Mouse (Mus musculus): ENCODE results near the gene Pros1. TPM values are rescaled to one million over a fixed set of nuclear protein-coding genes. Genes with fewer than 3 reads are reported as not detected.

The Pros1 gene
- total RNA-seq (2023), result 0.86 TPM

DNA sequence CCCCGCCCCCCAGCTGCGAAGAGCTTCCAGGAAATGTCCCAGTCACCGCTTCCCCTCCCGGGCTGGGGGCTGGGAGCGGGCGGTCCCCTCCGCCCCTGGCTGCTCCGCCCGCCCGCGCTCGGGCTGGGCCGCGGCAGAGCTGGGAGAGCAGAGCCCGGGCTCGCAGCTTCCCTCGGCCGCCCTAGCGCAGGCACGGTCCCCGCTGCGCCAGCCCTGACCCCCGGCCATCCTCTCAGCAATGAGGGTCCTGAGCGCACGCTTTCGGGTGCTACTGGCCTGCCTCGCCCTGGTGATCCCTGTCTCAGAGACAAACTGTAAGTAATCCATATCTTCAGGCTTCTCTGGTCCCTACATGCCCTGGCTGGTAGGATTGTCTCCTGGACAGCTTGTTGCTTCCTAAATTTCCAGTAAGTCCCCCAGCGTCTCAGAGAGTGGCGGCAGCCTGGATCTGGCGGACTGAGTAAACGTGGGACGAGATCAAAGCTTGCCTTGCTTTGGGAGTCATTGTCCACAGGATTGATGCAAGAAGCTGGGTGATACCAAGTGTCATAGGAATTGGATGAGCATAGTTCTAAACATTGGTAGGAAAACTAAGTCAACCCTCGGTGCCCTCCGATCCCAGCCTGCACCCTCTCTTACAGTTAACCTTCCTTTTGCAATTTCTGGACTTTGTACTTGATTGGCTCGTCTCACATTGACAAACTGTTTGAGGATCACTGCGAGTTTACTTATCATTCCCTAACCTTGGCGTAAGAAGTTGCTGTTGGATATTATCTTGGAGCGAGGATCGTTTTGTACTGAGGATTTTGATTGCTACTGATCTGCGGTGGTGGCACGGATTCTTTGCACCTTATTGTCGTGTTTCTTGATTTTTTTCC lies at the start of gene Pros1:
Gene Pros1 (plus strand): TSS at position 117 of the 878 bp plus-strand sequence.

DNA sequence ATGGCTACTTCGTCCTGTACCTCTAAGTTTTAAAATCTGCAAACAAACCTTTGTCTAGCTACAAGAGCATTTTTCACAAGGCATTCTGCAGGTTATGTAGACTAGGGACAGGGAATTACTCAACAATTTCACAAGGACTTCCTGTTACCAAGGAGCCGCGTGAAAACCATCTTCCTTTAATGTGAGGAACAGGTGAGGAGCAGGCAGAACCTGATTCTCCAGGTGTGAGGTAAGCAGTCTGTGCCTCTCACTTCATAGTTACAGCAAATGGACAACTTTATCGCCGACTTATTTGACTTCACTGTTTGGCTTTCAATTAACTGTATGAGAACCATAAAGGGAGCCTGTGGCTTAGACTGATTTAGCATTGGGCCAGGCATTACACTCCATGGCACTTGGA lies 39.6 kb upstream of the Pros1 start, which contains the start of gene Stx19:
Gene Stx19 (plus strand): TSS at position 186 of the 400 bp plus-strand sequence.

DNA sequence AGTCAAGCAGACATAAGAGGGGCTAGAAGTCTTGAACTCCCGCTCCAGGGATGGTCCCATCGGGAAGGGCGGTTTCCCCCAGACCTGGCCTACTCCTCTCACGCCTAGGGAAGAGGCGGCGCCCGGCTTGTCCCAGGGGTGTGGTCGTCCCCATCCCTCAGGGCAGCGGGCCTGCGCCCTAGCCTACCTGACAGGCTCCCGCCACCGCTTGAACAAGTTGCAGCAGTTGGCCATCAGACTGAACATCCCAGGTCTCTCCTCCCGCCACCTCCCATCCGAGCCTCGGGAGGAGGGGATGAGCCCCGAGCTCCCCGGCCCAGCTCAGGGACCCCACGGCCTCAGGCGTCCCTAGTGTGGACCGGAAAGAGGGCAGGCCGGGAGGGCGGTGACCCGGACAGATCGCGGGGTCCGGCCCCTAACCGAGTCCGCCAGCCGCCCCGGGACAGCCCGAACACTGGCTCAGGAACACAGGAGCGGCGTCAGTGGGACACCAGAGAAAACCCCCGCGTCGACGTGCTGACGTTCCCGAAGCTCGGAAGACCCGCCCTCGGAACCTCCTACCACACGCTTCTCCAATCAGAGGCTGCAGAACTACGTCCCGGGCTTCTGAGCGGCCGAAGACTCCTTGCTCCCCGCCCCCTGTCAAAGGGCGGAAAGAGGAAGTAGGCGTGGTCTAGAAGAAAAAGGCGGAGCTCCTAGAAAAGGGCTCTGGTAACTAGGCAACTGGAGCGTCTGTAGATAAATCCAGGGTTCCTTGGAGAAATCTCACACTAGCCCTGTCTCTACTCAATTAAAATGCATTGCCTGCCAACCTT lies 7.4 kb upstream of the Pros1 start, which contains the start of gene Arl13b:
Gene Arl13b (minus strand): TSS at position 543 of the 815 bp plus-strand sequence.

Other genes starting within 250 kb of the Pros1 start
- 7.0 TPM for gene Nsun3, start 67.5 kb upstream of the Pros1 start, total RNA-seq (2023)
- gene Stx19, start 39.6 kb upstream of the Pros1 start, total RNA-seq (2023), result not detected
- 14.4 TPM for gene Arl13b, start 7.3 kb upstream of the Pros1 start, total RNA-seq (2023)

Data from CD4-positive naive resting alpha-beta T cell, adult 57 days (primary cell).